Mouse (Mus musculus) midbrain, embryonic 15.5 days (tissue): Measurements from ENCODE around the gene Scarb2. TPM values are rescaled to one million over a fixed set of nuclear protein-coding genes. Genes with fewer than 3 reads are reported as not detected.

Experiments
- ATAC-seq: fragments of 200-750 bp; cut with Nextera tagmentation; replicated peaks from 2 replicates; pipeline ENCODE4 v1.8.0; 2017; ENCODE audit warnings: moderate TSS enrichment
- H3K27ac ChIP-seq: fragments of 300-500 bp; sonication (generic); 2 replicates; pipeline ENCODE4 v1.5.1; 2015; ENCODE audit warnings: mild to moderate bottlenecking, inconsistent platforms
- H3K27me3 ChIP-seq: fragments of 300-500 bp; sonication (generic); replicated peaks from 2 replicates; pipeline ENCODE4 v1.6.1; 2015; ENCODE audit warnings: inconsistent platforms
- H3K36me3 ChIP-seq: fragments of 300-500 bp; sonication (generic); replicated peaks from 2 replicates; pipeline ENCODE4 v1.6.1; 2015; ENCODE audit warnings: inconsistent platforms
- H3K4me1 ChIP-seq: fragments of 300-500 bp; sonication (generic); 2 replicates; pipeline ENCODE4 v1.6.1; 2015; ENCODE audit warnings: inconsistent platforms
- H3K4me2 ChIP-seq: fragments of 300-500 bp; sonication (generic); 2 replicates; pipeline ENCODE4 v1.6.1; 2015; ENCODE audit warnings: inconsistent platforms, mild to moderate bottlenecking, moderate library complexity
- H3K4me3 ChIP-seq: fragments of 300-500 bp; sonication (generic); 2 replicates; pipeline ENCODE4 v1.5.1; 2015; ENCODE audit warnings: mild to moderate bottlenecking, inconsistent platforms
- H3K9ac ChIP-seq: fragments of 300-500 bp; sonication (generic); 2 replicates; pipeline ENCODE4 v1.6.1; 2015; ENCODE audit warnings: mild to moderate bottlenecking, inconsistent platforms
- H3K9me3 ChIP-seq: fragments of 300-500 bp; sonication (generic); 2 replicates; pipeline ENCODE4 v1.6.1; 2016; ENCODE audit warnings: inconsistent platforms
- WGBS: fragments of 180-500 bp; shearing (Covaris S2); methylation state at CpG from one replicate; pipeline ENCODE4 v1.1.7; 2015; ENCODE audit warnings: mixed read lengths; 5-methylcytosine and 5-hydroxymethylcytosine counted together
- polyA plus RNA-seq: library from polyadenylated mRNA; unstranded; fragments of >200 nt; fragmentation: Nextera tagmentation; extraction: Ambion mirVana; gene quantifications from 2 replicates; pipeline ENCODE4 v1.2.1, GENCODE M21; 2015

The Scarb2 gene
- polyA plus RNA-seq, 1 experiment from 2014 or later: 24.4 TPM

- peaks cover 61% of the 10 kb centered on the region for H3K36me3 ChIP-seq
Observed at GRCm38 (mm10) chr5:92424126-92424525, 82.5 kb downstream of the Scarb2 start.

GRCm38 (mm10) chr5:92413982-92414375, 92.7 kb downstream of the Scarb2 start:
- Histone ChIP-seq H3K27me3 (no peaks in the 10 kb centered on the region), H3K27ac (no peak overlapping the region), H3K4me2 (no peak overlapping the region), H3K9me3 (no peaks in the 10 kb centered on the region), H3K9ac (no peak overlapping the region), H3K36me3 (peaks cover 26% of the 10 kb centered on the region; the same call in 1 of the 2 replicates), H3K4me3 (no peak overlapping the region), H3K4me1 (no peaks in the 10 kb centered on the region)
- no peak; the same call in 1 of the 2 replicates for ATAC-seq
- WGBS: 85% methylated on average over 8 of the region's 8 CpGs

More at GRCm38 (mm10) chr5:92424126-92424525, 82.5 kb downstream of the Scarb2 start:
- H3K27me3 ChIP-seq: no peaks in the 10 kb centered on the region
- H3K9me3 ChIP-seq: no peaks in the 10 kb centered on the region
- no peak overlapping the region for H3K4me2 ChIP-seq
- 96% methylated on average over 11 of the region's 11 CpGs for WGBS
- H3K4me3 ChIP-seq: no peak overlapping the region
- no peaks in the 10 kb centered on the region for H3K4me1 ChIP-seq
- no peak overlapping the region for H3K27ac ChIP-seq
- no peak for ATAC-seq
- H3K9ac ChIP-seq: no peak overlapping the region

- H3K4me2 ChIP-seq: no peak overlapping the region
- no peak overlapping the region for H3K4me3 ChIP-seq
- H3K9me3 ChIP-seq: no peaks in the 10 kb centered on the region
- peaks cover 23% of the 10 kb centered on the region; the same call in 1 of the 2 replicates for H3K36me3 ChIP-seq
- 86% methylated on average over 11 of the region's 11 CpGs for WGBS
- H3K4me1 ChIP-seq: no peaks in the 10 kb centered on the region
- no peaks in the 10 kb centered on the region for H3K27me3 ChIP-seq
- no peak overlapping the region for H3K9ac ChIP-seq
- no peak for ATAC-seq
- H3K27ac ChIP-seq: no peak overlapping the region
Observed at GRCm38 (mm10) chr5:92413271-92413981, 93.2 kb downstream of the Scarb2 start.

- Histone ChIP-seq H3K4me2 (no peak overlapping the region), H3K9me3 (no peaks in the 10 kb centered on the region), H3K27ac (no peak overlapping the region), H3K4me1 (no peaks in the 10 kb centered on the region), H3K27me3 (no peaks in the 10 kb centered on the region), H3K9ac (no peak overlapping the region), H3K36me3 (peaks cover 7% of the 10 kb centered on the region; the same call in 1 of the 2 replicates), H3K4me3 (no peak overlapping the region)
- WGBS: 70% methylated on average over 7 of the region's 7 CpGs
- ATAC-seq: no peak
Observed at GRCm38 (mm10) chr5:92411461-92412140, 95.0 kb downstream of the Scarb2 start.

GRCm38 (mm10) chr5:92410486-92410885, 96.1 kb downstream of the Scarb2 start:
- no peak overlapping the region for H3K27ac ChIP-seq
- H3K27me3 ChIP-seq: no peaks in the 10 kb centered on the region
- no peak overlapping the region for H3K4me3 ChIP-seq
- no peak overlapping the region for H3K9ac ChIP-seq
- H3K4me1 ChIP-seq: no peaks in the 10 kb centered on the region
- 91% methylated on average over 5 of the region's 5 CpGs for WGBS
- H3K9me3 ChIP-seq: no peaks in the 10 kb centered on the region
- 0 out of 2 replicates have a peak, but pooled peaks cover 3% of the 10 kb centered on the region for H3K36me3 ChIP-seq
- ATAC-seq: no peak
- no peak overlapping the region for H3K4me2 ChIP-seq

GRCm38 (mm10) chr5:92409361-92410155, 97.1 kb downstream of the Scarb2 start:
- no peak overlapping the region for H3K4me3 ChIP-seq
- H3K27me3 ChIP-seq: no peaks in the 10 kb centered on the region
- ATAC-seq: no peak
- H3K27ac ChIP-seq: no peak overlapping the region
- 85% methylated on average over 9 of the region's 9 CpGs for WGBS
- no peaks in the 10 kb centered on the region for H3K9me3 ChIP-seq
- no peak overlapping the region for H3K4me2 ChIP-seq
- no peak overlapping the region for H3K9ac ChIP-seq
- H3K4me1 ChIP-seq: no peaks in the 10 kb centered on the region
- 0 out of 2 replicates have a peak, but pooled peaks cover 3% of the 10 kb centered on the region for H3K36me3 ChIP-seq

GRCm38 (mm10) chr5:92404400-92404678, 102.3 kb downstream of the Scarb2 start:
- Histone ChIP-seq H3K4me1 (no peaks in the 10 kb centered on the region), H3K9me3 (no peaks in the 10 kb centered on the region), H3K4me2 (no peak overlapping the region), H3K27ac (no peak overlapping the region), H3K4me3 (no peak overlapping the region), H3K9ac (no peak overlapping the region), H3K27me3 (no peaks in the 10 kb centered on the region), H3K36me3 (no peaks in the 10 kb centered on the region)
- 23% methylated on average over 2 of the region's 2 CpGs for WGBS
- ATAC-seq: no peak

- Histone ChIP-seq H3K4me2 (no peak overlapping the region), H3K36me3 (no peaks in the 10 kb centered on the region), H3K4me1 (no peaks in the 10 kb centered on the region), H3K9ac (no peak overlapping the region), H3K27ac (no peak overlapping the region), H3K27me3 (no peaks in the 10 kb centered on the region), H3K4me3 (no peak overlapping the region), H3K9me3 (no peaks in the 10 kb centered on the region)
- 55% methylated on average over 10 of the region's 10 CpGs for WGBS
- no peak for ATAC-seq
Observed at GRCm38 (mm10) chr5:92403562-92404399, 102.9 kb downstream of the Scarb2 start.

- no peak overlapping the region for H3K4me2 ChIP-seq
- H3K9me3 ChIP-seq: no peaks in the 10 kb centered on the region
- no peak for ATAC-seq
- H3K9ac ChIP-seq: no peak overlapping the region
- no peaks in the 10 kb centered on the region for H3K4me1 ChIP-seq
- no peak overlapping the region for H3K4me3 ChIP-seq
- H3K27me3 ChIP-seq: no peaks in the 10 kb centered on the region
- H3K36me3 ChIP-seq: no peaks in the 10 kb centered on the region
- WGBS: 71% methylated on average over 9 of the region's 9 CpGs
- H3K27ac ChIP-seq: no peak overlapping the region
Observed at GRCm38 (mm10) chr5:92402816-92403215, 103.8 kb downstream of the Scarb2 start.

GRCm38 (mm10) chr5:92398153-92398552, 108.5 kb downstream of the Scarb2 start:
- Histone ChIP-seq H3K36me3 (no peaks in the 10 kb centered on the region), H3K4me2 (no peak overlapping the region), H3K9ac (no peak overlapping the region), H3K27me3 (0 out of 2 replicates have a peak, but pooled peaks cover 10% of the 10 kb centered on the region), H3K4me3 (no peak overlapping the region), H3K9me3 (no peaks in the 10 kb centered on the region), H3K4me1 (no peaks in the 10 kb centered on the region), H3K27ac (no peak overlapping the region)
- WGBS: 25% methylated on average over 5 of the region's 5 CpGs
- peak; percentile 78 for ATAC-seq

- H3K27ac ChIP-seq: no peak overlapping the region
- no peak overlapping the region for H3K9ac ChIP-seq
- no peak for ATAC-seq
- H3K9me3 ChIP-seq: no peaks in the 10 kb centered on the region
- H3K4me3 ChIP-seq: no peak overlapping the region
- H3K36me3 ChIP-seq: no peaks in the 10 kb centered on the region
- no peak overlapping the region for H3K4me2 ChIP-seq
- WGBS: 89% methylated on average over 6 of the region's 6 CpGs
- H3K4me1 ChIP-seq: peaks cover 3% of the 10 kb centered on the region; the same call in 1 of the 2 replicates
- peaks cover 17% of the 10 kb centered on the region for H3K27me3 ChIP-seq
Observed at GRCm38 (mm10) chr5:92396476-92396875, 110.2 kb downstream of the Scarb2 start.
